Mouse (Mus musculus): Measurements from ENCODE around the gene Akap14. TPM values are rescaled to one million over a fixed set of nuclear protein-coding genes. Genes with fewer than 3 reads are reported as not detected.

The Akap14 gene
- not detected in 2 replicates for total RNA-seq (2012; rRNA removed)
- polyA plus RNA-seq (2012; ENCODE audit: insufficient read depth in 1 of 2, insufficient read length in 2 of 2, low read depth in 1 of 2, low replicate concordance in 2 of 2, missing spikeins in 1 of 2), result under 1 TPM in 1 of 2 experiments, not detected in 1; 0.08 TPM

- no peaks in the 10 kb centered on the region for H3K79me2 ChIP-seq (ENCODE audit: control insufficient read depth, insufficient read depth, low read length, poor library complexity)
Observed at GRCm38 (mm10) chrX:37168742-37169141, at the start of gene Akap14. Gene Akap14, minus strand, starts transcription at chrX:37168842.

GRCm38 (mm10) chrX:37210941-37211340 lies 42.3 kb upstream of the Akap14 start, which contains the start of gene Gm9:
Gene Gm9, minus strand, starts transcription at chrX:37211041.
- H3K36me3 ChIP-seq (ENCODE audit: control insufficient read depth in 1 of 2, insufficient read depth in 2 of 2, low read length in 2 of 2), result no peaks in the 10 kb centered on the region
- no peaks in the 10 kb centered on the region for H3K9me3 ChIP-seq (replicated peaks; ENCODE audit: insufficient read depth, low read length)
- H3K9ac ChIP-seq (ENCODE audit: control insufficient read depth, low read depth, low read length, poor library complexity, severe bottlenecking), result no peak within 1 kb of the TSS
- H3K4me3 ChIP-seq (ENCODE audit: control insufficient read depth in 1 of 2, insufficient read depth in 1 of 2, low read depth in 2 of 2, low read length in 2 of 2), result no peak within 1 kb of the TSS
- TF ChIP-seq TCF12 (IDR thresholded peaks at IDR 0.05; ENCODE audit: low read depth, low read length) (no peak), USF1 (IDR thresholded peaks at IDR 0.05; ENCODE audit: low read depth, low read length) (no peak), ETS1 (IDR thresholded peaks at IDR 0.05; ENCODE audit: low read depth, low read length) (no peak), POLR2A (IDR thresholded peaks at IDR 0.05; ENCODE audit: control insufficient read depth in 1 of 2, insufficient read depth in 1 of 2, low read depth in 1 of 2, low read length in 2 of 2, poor library complexity in 1 of 2) (no peak), TBP (IDR thresholded peaks at IDR 0.05; ENCODE audit: low read depth, low read length) (no peak), TAL1 (IDR thresholded peaks at IDR 0.05; ENCODE audit: low read length) (no peak), POLR2AphosphoS2 (IDR thresholded peaks at IDR 0.05; ENCODE audit: low read length) (no peak), NELFE (IDR thresholded peaks at IDR 0.05; ENCODE audit: low read depth, low read length) (no peak), USF2 (IDR thresholded peaks at IDR 0.05; ENCODE audit: borderline replicate concordance in 1 of 2, insufficient read depth in 1 of 2, low read depth in 1 of 2, low read length in 2 of 2) (no peak), CHD2 (IDR thresholded peaks at IDR 0.05; ENCODE audit: low read length) (no peak), GABPA (IDR thresholded peaks at IDR 0.05; ENCODE audit: low read depth, low read length) (no peak)
- DNase-seq (ENCODE audit: low read depth, low spot score), result no peak
- no peak within 1 kb of the TSS for H3K27ac ChIP-seq (ENCODE audit: control insufficient read depth, low read depth, low read length)
- H3K27me3 ChIP-seq (ENCODE audit: control insufficient read depth in 1 of 2, insufficient read depth in 2 of 2, low read length in 2 of 2), result no peaks in the 10 kb centered on the region
- no peaks in the 10 kb centered on the region for H3K79me2 ChIP-seq (ENCODE audit: control insufficient read depth, insufficient read depth, low read length, poor library complexity)
- H3K4me1 ChIP-seq (ENCODE audit: control insufficient read depth in 1 of 2, insufficient read depth in 2 of 2, low read length in 2 of 2), result no peaks in the 10 kb centered on the region

More at GRCm38 (mm10) chrX:37168742-37169141, at the start of gene Akap14:
- no peaks in the 10 kb centered on the region for H3K9me3 ChIP-seq (replicated peaks; ENCODE audit: insufficient read depth, low read length)
- no peak within 1 kb of the TSS for H3K27ac ChIP-seq (ENCODE audit: control insufficient read depth, low read depth, low read length)
- H3K36me3 ChIP-seq (ENCODE audit: control insufficient read depth in 1 of 2, insufficient read depth in 2 of 2, low read length in 2 of 2), result no peaks in the 10 kb centered on the region
- H3K27me3 ChIP-seq (ENCODE audit: control insufficient read depth in 1 of 2, insufficient read depth in 2 of 2, low read length in 2 of 2), result no peaks in the 10 kb centered on the region
- no peak for DNase-seq (ENCODE audit: low read depth, low spot score)
- no peak within 1 kb of the TSS for H3K4me3 ChIP-seq (ENCODE audit: control insufficient read depth in 1 of 2, insufficient read depth in 1 of 2, low read depth in 2 of 2, low read length in 2 of 2)
- TF ChIP-seq MYB (IDR thresholded peaks at IDR 0.05; ENCODE audit: low read depth, low read length) (no peak), UBTF (IDR thresholded peaks at IDR 0.05; ENCODE audit: borderline replicate concordance, insufficient read depth, low read depth, low read length) (no peak), ZKSCAN1 (IDR thresholded peaks at IDR 0.05; ENCODE audit: low read depth, low read length) (no peak), TBP (IDR thresholded peaks at IDR 0.05; ENCODE audit: low read depth, low read length) (no peak), MAZ (IDR thresholded peaks at IDR 0.05; ENCODE audit: low read depth, low read length) (no peak), ZMIZ1 (IDR thresholded peaks at IDR 0.05; ENCODE audit: low read depth, low read length) (no peak), TAL1 (IDR thresholded peaks at IDR 0.05; ENCODE audit: low read length) (no peak), POLR2AphosphoS2 (IDR thresholded peaks at IDR 0.05; ENCODE audit: low read length) (no peak), ETS1 (IDR thresholded peaks at IDR 0.05; ENCODE audit: low read depth, low read length) (no peak), ELF1 (IDR thresholded peaks at IDR 0.05; ENCODE audit: low read depth, low read length) (no peak), POLR2AphosphoS5 (IDR thresholded peaks at IDR 0.05; ENCODE audit: borderline replicate concordance, low read depth, low read length) (no peak), POLR2A (IDR thresholded peaks at IDR 0.05; ENCODE audit: control insufficient read depth in 1 of 2, insufficient read depth in 1 of 2, low read depth in 1 of 2, low read length in 2 of 2, poor library complexity in 1 of 2) (no peak), GATA1 (IDR thresholded peaks at IDR 0.05; ENCODE audit: low read depth, low read length) (no peak), KAT2A (conservative IDR thresholded peaks at IDR 0.05; ENCODE audit: low read depth, low read length) (no peak), TCF12 (IDR thresholded peaks at IDR 0.05; ENCODE audit: low read depth, low read length) (no peak), HCFC1 (IDR thresholded peaks at IDR 0.05; ENCODE audit: low read depth, low read length) (no peak), CHD1 (IDR thresholded peaks at IDR 0.05; ENCODE audit: low read depth, low read length) (no peak)
- no peaks in the 10 kb centered on the region for H3K4me1 ChIP-seq (ENCODE audit: control insufficient read depth in 1 of 2, insufficient read depth in 2 of 2, low read length in 2 of 2)
- no peak within 1 kb of the TSS for H3K9ac ChIP-seq (ENCODE audit: control insufficient read depth, low read depth, low read length, poor library complexity, severe bottlenecking)

All from MEL (cell line).